In genomic region chr15:102761745-102762378, GRCm38 (mm10) we compare ENCODE assay signal across 8 mouse cellular contexts. TPM values are rescaled to one million over a fixed set of nuclear protein-coding genes. Genes with fewer than 3 reads are reported as not detected.
A peak's percentile ranks its signal among the peaks of the same experiment; 100 is the strongest.
DNase-seq lines count a peak whose midpoint lies in the region; ATAC-seq and TF ChIP-seq lines count a peak whose summit lies in the region.

No protein-coding gene starts in this region.

- POLR2A ChIA-PET in Patski (lab: Charles Lee) = no interaction called here

- no peaks in the 10 kb centered on the region for H3K4me1 ChIP-seq in heart, postnatal 0 days (ENCODE audit: control insufficient read depth, insufficient read depth)
- no peaks in the 10 kb centered on the region for H3K4me1 ChIP-seq in heart, embryonic 11.5 days (ENCODE audit: control insufficient read depth, insufficient read depth, low read length)
- H3K4me1 ChIP-seq in cortical plate, adult 2 months (ENCODE audit: control insufficient read depth, insufficient read depth, low read length) = no peaks in the 10 kb centered on the region

- 0 out of 2 replicates have a peak, but pooled peaks cover 5% of the 10 kb centered on the region for H3K9me3 ChIP-seq in heart, postnatal 0 days (replicated peaks; ENCODE audit: control insufficient read depth, low read length)
- H3K9me3 ChIP-seq in heart, embryonic 11.5 days (replicated peaks; ENCODE audit: control insufficient read depth, low read length) = no peaks in the 10 kb centered on the region

- H3K36me3 ChIP-seq in heart, postnatal 0 days (replicated peaks; ENCODE audit: control insufficient read depth, insufficient read depth, low read length) = no peaks in the 10 kb centered on the region
- H3K36me3 ChIP-seq in heart, embryonic 11.5 days (ENCODE audit: control insufficient read depth, insufficient read depth, low read length) = no peaks in the 10 kb centered on the region

- H3K9ac ChIP-seq in heart, postnatal 0 days (replicated peaks; ENCODE audit: low read depth, low read length) = no peak overlapping the region
- H3K9ac ChIP-seq in heart, embryonic 11.5 days (ENCODE audit: low read depth, low read length) = no peak overlapping the region

- ATAC-seq in heart, postnatal 0 days (ENCODE audit: insufficient read depth, low read depth) = peak; percentile 67
- no peak for ATAC-seq in heart, embryonic 11.5 days (replicated peaks; ENCODE audit: insufficient number of reproducible peaks, low FRiP score, low TSS enrichment)
- no peak for ATAC-seq in Patski
- peak; percentile 80 to 94 for ATAC-seq in hematopoietic stem cell, adult 5-6 weeks (replicated peaks in 1 of 2; ENCODE audit: insufficient read depth in 1 of 2, low FRiP score in 2 of 2, low TSS enrichment in 1 of 2, low read depth in 1 of 2, poor library complexity in 2 of 2, severe bottlenecking in 2 of 2)
- ATAC-seq in megakaryocyte progenitor cell, adult 5-6 weeks (replicated peaks; ENCODE audit: poor library complexity) = peak; percentile 95

- no peak overlapping the region for H3K4me2 ChIP-seq in heart, postnatal 0 days (ENCODE audit: low read depth, low read length)
- no peak overlapping the region for H3K4me2 ChIP-seq in heart, embryonic 11.5 days

- 8% methylated on average over 7 of the region's 7 CpGs for WGBS in heart, postnatal 0 days
- 14% methylated on average over 7 of the region's 7 CpGs for WGBS in heart, embryonic 11.5 days (ENCODE audit: insufficient replicate concordance)

- H3K4me3 ChIP-seq in heart, postnatal 0 days (ENCODE audit: low read depth, low read length) = no peak overlapping the region
- H3K4me3 ChIP-seq in heart, embryonic 11.5 days (ENCODE audit: low read depth, low read length) = no peak overlapping the region
- no peak overlapping the region for H3K4me3 ChIP-seq in cortical plate, adult 2 months (ENCODE audit: insufficient read depth, low read length)

- H3K27me3 ChIP-seq in heart, postnatal 0 days (ENCODE audit: control insufficient read depth, insufficient read depth, low read length) = peaks cover 62% of the 10 kb centered on the region
- H3K27me3 ChIP-seq in heart, embryonic 11.5 days (ENCODE audit: control insufficient read depth, insufficient read depth, low read length) = peaks cover 51% of the 10 kb centered on the region
- peaks cover 24% of the 10 kb centered on the region for H3K27me3 ChIP-seq in Patski

- CTCF ChIA-PET in Patski (lab: Charles Lee) = interaction anchor here (0.6 to 0.8 kb wide), 2 partner anchors 29 to 87 kb away, joined by 3 read pairs; no protein-coding TSS in a partner anchor

- DNase-seq in heart, postnatal 0 days (ENCODE audit: low spot score) = peak; percentile 62
- no peak for DNase-seq in Patski (ENCODE audit: low read depth, low spot score)
- peak; percentile 56 to 72 for DNase-seq in layer of hippocampus, postnatal 10 days (ENCODE audit: low spot score in 2 of 2)
- peak; percentile 57 for DNase-seq in right cerebral cortex, postnatal 4 days

- in situ Hi-C loops in Patski (cut with MboI; ENCODE audit: low pct_unique_long_range_greater_than_20kb) = no loop called here

- peak; percentile 73 for TF ChIP-seq CTCF in heart, postnatal 0 days (IDR thresholded peaks at IDR 0.05; ENCODE audit: low read depth)
- TF ChIP-seq CTCF in Patski (IDR thresholded peaks at IDR 0.05) = peak; percentile 81
- TF ChIP-seq CTCF in cortical plate, adult 2 months (IDR thresholded peaks at IDR 0.05; ENCODE audit: extremely low read depth, insufficient read depth, low read length) = peak; percentile 84

- TF ChIP-seq POLR2A in cortical plate, adult 2 months (IDR thresholded peaks at IDR 0.05; ENCODE audit: extremely low read depth, insufficient read depth, low read length) = no peak

- no peak overlapping the region for H3K27ac ChIP-seq in heart, postnatal 0 days (ENCODE audit: low read depth)
- H3K27ac ChIP-seq in heart, embryonic 11.5 days (ENCODE audit: low read depth, low read length) = no peak overlapping the region
- no peak overlapping the region for H3K27ac ChIP-seq in cortical plate, adult 2 months (ENCODE audit: insufficient read depth, low read length)

- TF ChIP-seq EP300 in heart, postnatal 0 days (IDR thresholded peaks at IDR 0.05; ENCODE audit: low read depth) = no peak

RNA-seq across cellular contexts. Expression of gene Calcoco1, which starts 39.9 kb away (rescaled TPM):
- 85.9 and 89.5 TPM in 2 replicates for total RNA-seq in heart, postnatal 0 days (2014; rRNA removed; ENCODE audit: low replicate concordance)
- 80.7 and 82.9 TPM in 2 replicates for polyA plus RNA-seq in heart, postnatal 0 days (2015; fragmentation: Nextera tagmentation; extraction: Ambion mirVana)
- polyA plus RNA-seq in heart, embryonic 11.5 days (2014; fragmentation: Nextera tagmentation; extraction: Ambion mirVana) = 33.7 and 47.8 TPM in 2 replicates
- 154 TPM for polyA plus RNA-seq in Patski (2021)
- 62.5 and 67.0 TPM in 2 replicates for polyA plus RNA-seq in cortical plate, adult 2 months (2012; rRNA removed)
- 26.4 and 36.5 TPM in 2 replicates for total RNA-seq in hematopoietic stem cell, adult 5-6 weeks (2017)
- 10 to 100 TPM; 57.7 to 62.7 TPM for total RNA-seq in layer of hippocampus, postnatal 10 days (2021)
- 12.0 and 16.8 TPM in 2 replicates for total RNA-seq in megakaryocyte progenitor cell, adult 5-6 weeks (2015)
- total RNA-seq in megakaryocyte progenitor cell, adult 5-6 weeks (2017) = 9.2 and 10.8 TPM in 2 replicates

Comparison
In these comparisons a context has a peak if more than half of its experiments do, and no peak if none do; other contexts are left out.
1. ATAC-seq: peak in heart, postnatal 0 days (single experiment), hematopoietic stem cell, adult 5-6 weeks (2 of 2) and megakaryocyte progenitor cell, adult 5-6 weeks (single experiment); none in heart, embryonic 11.5 days (single experiment) and Patski (single experiment).
2. Peak in every context shown above with its lines, with median percentiles within 50 percentile points of each other: CTCF ChIP-seq.